Mouse (Mus musculus): ENCODE measurements around the gene Xlr5a.
A peak's percentile ranks its signal among the peaks of the same experiment; 100 is the strongest.
"Not testable (repeated sequence)": the region's sequence is repeated elsewhere in the genome, so short reads cannot be mapped to it uniquely, and the experiment has no call there.

Xlr5a gene

DNA sequence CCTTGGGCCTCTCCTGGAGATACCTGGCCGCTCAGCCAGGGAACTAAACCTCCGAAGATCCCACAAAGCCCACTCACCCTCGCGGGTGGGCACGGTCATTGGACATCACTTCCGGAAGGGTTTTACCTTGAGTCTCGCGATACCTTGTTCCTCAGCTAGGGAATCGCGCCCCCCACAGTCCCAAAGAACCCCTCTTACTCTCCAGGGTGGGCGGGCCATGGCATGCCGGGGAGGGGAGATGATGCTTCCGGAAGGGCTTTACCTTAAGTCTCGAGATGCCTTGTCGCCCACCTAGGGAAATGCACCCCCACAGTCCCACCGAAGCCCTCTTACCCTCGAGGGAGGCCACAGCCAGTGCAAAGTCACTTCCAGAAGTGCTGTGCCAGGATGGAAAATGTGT, at the start of gene Xlr5a, which contains the start of gene Xlr5c:
Gene Xlr5a (minus strand): TSS at position 101 of the 400 bp plus-strand sequence.
Gene Xlr5c (minus strand): TSS at position 101 of the 400 bp plus-strand sequence.
- DNase-seq, result not testable (repeated sequence)

DNA sequence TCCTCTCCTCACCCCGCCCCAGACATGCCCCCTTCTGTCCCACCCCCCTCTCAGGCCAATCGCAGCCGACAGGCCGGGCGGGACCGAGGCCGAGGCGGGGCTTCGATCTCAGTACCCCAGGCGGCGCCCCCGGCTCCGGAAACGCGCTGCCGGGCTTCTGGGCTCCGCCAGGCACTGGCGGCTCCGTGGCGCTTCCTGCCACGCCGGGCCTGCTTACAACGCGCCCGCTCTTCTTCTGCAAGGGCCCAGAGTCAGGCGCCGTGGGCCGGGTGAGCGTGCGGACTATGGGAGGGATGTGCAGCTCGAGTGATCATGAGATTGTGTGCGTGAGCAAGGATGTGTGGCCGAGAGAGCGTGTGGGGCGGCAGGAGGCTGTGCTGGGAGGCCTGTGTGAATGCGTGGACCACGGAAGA, 49.7 kb upstream of the Xlr5a start, which contains the start of gene Zfp275:
Gene Zfp275 (plus strand): TSS at position 139 of the 413 bp plus-strand sequence.
- peak; percentile 80 to 86 for DNase-seq

DNA sequence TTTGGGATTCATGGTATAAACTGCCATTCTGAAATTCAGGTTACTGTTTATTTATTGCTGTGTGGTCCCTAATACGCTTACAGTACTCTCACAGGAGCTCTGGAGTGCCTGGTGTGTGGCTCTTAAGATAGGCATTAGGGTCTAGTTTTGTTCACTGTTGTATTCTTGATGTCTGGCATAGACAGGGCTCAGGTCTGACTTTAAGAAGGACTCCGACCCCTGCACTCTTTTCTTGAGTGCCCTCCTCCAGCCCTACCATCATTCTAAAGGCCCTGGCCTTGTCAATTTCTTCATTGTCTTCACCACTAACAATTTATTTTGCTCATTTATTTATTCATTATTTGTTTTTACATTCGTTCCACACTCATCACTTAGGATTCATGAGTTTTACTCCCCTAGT, 49.3 kb upstream of the Xlr5a start:
- no peak for DNase-seq

DNA sequence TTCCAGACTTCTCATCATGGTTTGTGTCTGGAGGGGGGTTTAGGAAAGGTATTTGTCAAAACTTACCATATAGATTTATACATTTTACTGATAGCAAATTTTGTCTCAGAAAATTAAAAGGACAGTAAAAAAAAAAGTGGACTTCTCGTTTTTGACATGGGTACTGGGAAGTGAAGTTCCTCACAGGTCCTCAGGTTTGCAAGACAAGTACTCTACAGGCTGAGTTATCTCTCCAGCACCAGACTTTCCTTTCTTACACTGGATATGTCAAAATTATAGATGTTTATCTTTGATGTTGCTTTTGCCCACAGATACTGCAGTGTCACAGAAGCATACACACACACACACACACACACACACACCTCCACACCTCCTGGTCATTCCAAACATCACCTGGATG, 48.7 kb upstream of the Xlr5a start:
- DNase-seq, result no peak

DNA sequence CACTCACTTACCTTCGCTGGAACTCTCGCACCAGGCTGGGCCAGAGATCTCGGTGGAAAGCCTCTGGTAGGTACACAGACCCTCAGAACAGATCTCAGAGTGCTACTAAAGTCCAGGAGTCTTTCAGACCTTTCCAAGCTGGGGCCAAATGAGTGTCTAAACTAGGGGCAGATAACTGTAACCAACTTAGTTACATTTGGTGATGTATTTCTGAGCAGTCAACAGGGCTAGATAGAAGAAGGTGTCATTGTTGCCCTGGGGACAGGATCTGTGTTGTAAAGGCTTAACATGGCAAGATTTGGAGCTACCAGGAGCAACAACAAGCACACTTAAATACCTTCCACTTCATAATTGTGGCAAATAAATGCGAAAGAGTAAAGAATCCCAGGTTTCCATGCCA, 44.0 kb upstream of the Xlr5a start, which contains the start of gene Gm45015:
Gene Gm45015 (minus strand): TSS at position 101 of the 400 bp plus-strand sequence.
- no peak for DNase-seq

DNA sequence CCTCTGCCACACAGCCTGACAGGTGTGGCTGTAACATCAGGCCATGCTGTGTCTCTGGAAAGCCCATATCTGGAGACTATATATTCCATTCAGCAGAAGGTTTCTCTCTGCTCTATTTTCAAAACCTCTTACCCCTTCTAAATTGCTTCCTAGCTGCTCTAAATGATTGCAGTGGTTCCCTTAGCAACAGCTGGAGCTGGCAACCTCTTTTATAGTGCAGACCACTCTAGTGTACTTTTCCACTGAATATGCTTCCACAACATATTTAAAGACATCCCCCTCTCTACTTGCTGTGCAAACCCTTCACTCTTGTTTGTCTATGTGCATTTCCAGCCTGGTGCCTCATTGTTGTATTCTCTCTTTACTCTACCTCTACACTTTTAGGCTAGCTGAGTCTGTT, 40.8 kb upstream of the Xlr5a start:
- no peak for DNase-seq

DNA sequence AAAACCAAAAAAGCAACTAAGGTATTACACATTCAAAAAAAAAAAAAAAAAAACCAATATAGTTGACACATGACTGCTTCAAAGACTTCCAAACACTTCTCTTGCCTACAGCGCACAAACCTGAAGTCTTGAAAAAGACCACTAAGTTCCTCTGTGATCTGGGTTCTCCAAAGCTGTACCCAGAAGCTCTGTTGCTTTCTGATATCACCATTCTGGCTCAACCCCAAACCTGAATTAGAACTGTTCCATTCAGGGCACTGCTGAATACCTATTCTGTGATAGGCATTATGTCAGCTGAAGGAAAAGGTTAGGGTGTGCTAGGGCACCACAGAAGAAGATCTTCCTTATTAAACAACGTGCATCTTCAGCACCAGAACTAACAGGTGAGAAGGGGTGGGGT, 34.4 kb upstream of the Xlr5a start:
- DNase-seq, result no peak

DNA sequence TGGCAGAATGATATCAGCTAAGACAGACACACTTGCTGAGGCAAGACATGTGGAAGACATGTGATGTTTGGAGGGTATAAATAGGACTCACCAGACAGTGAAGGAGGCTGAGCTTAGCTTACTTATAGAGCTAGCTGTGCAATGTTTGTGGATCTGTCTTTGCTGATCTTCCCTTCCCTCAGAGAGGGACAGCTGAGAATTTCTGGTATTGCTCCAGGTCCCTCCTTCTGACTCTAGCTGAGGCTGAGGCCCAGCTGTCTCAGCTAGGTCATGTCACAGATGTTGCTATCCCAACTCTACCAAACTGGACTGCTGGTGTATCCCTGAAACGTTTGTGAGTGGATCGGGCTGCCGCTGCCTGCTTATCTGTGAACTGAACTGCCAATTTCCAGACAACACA, 28.3 kb upstream of the Xlr5a start:
- DNase-seq, result no peak

DNA sequence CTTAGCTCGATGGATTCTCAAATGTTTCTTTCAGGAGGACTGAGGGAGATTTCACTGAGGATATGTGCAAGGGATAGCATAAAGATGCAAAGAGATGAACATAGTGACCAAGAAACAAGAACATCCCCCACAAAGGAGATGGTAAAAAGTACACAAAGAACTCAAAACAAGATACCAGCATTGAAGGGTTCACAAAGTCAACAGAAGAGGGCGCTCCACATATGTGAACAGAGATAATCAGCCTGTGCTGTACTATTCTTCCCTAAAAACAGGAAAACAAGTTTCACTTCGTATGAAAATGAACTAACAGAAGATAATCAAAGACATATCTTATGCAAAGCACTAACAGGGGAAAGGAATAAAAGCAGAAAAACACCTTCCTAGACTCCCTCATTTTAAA, 19.7 kb upstream of the Xlr5a start:
- DNase-seq, result peak in 1 of 2 experiments; percentile 55

DNA sequence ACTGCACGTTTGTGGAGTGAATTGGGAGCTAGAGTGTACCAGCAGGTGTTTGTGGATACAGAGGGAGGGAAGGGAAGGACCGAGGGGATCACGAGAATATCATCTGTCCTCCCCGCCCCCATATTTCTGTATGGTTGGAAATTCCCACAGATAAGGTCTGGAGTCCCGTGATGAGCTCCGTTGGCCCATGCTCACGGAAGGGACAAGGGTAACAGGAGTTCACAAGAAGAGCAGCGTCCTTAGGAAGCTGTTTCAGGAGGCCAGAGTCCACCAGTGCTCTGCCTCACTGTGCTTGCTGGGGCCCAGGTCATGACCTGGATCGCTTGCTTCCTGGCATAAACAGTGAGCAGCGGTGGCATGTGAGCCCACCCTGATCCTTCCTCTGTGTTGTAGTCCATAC, 3.0 kb upstream of the Xlr5a start:
- not testable (repeated sequence) for DNase-seq

DNA sequence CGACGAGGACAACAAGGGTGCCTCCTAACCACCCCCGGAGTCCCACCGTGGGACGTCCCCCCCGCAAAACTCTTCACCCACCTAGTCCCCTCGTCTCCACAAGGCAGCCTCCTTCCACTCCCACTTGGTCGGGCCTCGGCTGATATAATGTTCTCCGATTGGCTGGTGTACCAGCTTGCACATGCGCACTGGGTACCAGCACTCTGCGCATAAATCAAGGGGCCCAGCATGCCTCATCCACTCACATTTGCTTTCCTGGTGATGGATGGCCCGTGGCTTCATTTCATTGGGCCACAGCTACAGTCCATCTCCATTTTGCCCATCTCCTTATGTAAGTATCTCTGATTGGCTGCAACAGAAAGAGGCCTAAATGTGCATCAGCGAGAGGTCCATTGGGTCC, 27.5 kb downstream of the Xlr5a start, which contains the start of gene Xlr3c:
Gene Xlr3c (minus strand): TSS at position 121 of the 400 bp plus-strand sequence.
- not testable (repeated sequence) for DNase-seq

DNA sequence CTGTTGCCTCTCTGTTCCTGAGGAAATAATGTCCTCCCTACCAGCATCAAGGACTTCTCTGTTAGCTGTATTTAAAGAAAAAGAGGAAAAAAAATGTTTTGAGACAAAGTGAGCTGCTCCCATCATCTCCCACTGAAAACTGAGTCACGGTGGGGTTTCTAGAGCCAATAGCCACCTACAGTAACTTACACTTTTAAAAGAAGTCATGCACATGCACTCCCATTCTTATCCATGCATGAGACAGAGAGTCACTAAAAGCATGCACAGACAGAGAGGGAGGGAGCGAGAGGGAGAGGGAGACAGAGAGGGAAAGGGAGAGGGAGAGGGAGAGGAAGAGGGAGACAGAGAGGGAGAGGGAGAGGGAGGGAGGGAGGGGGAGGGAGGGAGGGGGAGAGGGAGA, 30.3 kb downstream of the Xlr5a start:
- not testable (repeated sequence) for DNase-seq

DNA sequence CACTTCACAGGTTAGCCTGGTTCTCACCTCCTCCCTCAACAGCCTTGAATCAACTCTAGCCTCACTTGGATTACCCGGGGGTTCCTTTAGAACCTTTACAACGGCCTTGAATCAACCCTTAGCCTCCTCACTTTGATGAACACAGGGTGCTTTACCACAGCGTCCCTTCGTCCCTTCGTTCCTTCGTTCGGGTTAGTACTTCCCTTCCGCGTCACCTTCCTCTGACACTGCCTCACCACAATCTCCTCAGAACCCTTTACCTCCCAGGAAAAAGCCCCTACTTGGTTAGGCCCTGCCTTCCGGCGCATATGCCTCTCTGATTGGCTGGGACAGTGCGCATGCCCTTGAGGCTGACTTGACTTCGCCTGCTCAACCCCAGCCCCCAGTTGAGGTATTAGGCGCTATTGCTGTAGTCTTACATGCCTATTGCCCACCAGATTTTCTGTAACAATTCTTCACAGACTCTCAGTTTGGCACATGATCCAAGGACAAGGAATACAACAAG, 49.9 kb downstream of the Xlr5a start, which contains the start of gene Xlr4c:
Gene Xlr4c (minus strand): TSS at position 310 of the 505 bp plus-strand sequence.
- DNase-seq, result not testable (repeated sequence)

DNA sequence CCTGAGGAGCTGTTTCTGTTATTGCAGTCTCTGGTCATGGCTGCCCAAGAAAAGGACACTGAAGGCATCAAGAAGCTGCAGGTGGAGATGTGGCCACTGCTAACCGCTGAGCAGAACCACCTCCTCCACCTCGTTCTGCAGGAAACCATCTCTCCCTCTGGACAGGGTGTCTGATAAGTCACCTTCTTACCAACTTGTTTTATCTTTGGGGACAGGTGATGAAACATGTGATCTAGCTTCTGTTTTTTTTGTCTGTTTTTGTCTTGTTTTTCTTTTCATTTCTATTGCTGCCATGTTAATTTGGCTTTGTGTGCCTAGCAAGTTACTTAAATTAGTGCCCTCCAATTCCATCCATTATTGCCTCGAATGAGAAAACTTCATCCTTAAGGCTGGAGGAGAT, 63.5 kb downstream of the Xlr5a start:
- DNase-seq, result no peak

DNA sequence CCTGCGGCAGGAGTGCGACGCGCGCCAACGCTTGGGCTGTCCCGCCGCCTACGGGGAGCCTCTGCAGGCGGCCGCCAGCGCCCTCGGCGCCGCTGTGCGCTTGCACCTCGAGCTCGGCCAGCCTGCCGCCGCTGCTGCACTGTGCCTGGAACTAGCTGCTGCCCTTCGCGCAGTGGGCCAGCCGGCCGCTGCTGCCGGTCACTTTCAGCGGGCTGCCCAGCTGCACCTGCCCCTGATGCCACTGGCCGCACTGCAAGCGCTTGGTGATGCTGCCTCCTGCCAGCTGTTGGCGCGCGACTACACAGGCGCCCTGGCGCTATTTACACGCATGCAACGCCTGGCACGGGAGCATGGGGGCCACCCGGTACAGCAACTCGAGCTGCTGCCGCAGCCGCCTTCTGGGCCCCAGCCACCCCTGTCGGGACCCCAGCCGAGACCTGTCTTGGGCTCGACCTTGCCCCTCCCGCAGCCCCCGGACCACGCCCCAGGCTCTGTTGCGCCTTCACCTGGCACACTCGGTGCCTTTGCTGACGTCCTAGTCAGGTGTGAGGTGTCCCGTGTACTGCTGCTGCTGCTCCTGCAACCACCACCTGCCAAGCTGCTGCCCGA, 64.1 kb downstream of the Xlr5a start:
- peak in 1 of 2 experiments; percentile 71 for DNase-seq

DNA sequence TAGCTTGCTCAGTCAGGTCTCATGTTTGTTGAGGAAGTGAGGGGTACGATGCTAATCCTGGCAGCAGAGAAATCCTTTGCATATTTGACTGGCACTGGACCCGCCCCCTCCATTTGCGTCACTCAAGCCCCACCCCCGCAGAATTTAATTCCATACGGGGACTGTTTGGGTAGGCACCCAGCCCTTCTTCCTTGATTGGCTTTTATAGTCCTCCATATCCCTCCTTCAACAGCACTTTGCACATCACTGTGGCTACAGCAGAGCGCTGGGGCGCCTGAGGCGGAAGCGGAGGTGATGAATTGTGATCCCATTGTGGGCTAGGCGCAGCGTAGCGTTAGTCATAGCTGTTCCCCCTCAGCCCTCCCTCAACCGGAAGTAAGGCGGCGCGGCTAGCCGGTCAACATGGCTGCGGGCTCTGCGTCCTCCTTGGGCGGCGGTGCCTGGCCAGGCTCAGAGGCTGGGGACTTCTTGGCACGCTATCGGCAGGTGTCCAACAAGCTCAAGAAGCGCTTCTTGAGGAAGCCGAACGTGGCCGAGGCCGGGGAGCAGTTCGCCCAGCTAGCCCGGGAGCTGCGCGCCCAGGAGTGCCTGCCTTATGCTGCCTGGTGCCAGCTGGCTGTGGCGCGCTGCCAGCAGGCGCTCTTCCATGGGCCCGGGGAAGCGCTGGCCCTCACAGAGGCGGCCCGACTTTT, 64.7 kb downstream of the Xlr5a start, which contains the start of gene F8a:
Gene F8a (plus strand): TSS at position 378 of the 692 bp plus-strand sequence.
- peak; percentile 82 to 84 for DNase-seq

DNA sequence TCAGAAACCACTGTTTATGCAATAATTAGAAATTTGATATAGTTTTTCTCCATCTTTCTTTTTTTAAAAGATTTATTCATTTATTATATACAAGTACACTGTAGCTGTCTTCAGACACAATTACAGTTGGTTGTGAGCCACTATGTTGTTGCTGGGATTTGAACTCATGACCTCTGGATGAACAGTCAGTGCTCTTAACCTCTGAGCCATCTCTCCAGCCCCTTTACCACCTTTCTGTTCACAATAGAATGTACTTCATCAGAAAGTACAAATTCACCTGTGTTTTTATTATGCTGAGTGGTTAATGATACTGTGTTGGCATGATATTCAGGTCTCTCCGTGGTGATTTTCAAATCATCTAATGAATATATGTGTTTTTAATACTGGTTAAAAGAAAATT, 67.4 kb downstream of the Xlr5a start:
- no peak for DNase-seq

DNA sequence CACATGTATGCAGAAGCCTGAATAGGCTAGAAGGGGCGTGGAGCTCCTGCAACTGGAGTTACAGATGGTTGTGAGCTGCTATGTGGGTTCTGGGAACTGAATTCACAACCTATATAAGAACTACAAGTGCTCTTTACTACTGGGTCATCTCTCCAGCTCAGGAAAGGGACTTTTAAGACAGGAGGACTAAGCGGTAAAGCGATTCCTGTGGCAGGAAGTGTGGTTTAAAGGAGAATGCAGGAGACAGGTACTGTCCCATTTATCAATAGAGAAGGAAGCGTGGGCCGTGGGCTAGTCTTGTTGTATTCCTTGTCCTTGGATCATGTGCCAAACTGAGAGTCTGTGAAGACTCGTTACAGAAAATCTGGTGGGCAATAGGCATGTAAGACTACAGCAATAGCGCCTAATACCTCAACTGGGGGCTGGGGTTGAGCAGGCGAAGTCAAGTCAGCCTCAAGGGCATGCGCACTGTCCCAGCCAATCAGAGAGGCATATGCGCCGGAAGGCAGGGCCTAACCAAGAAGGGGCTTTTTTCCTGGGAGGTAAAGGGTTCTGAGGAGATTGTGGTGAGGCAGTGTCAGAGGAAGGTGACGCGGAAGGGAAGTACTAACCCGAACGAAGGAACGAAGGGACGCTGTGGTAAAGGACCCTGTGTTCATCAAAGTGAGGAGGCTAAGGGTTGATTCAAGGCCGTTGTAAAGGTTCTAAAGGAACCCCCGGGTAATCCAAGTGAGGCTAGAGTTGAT, 78.8 kb downstream of the Xlr5a start, which contains the start of gene Xlr4b:
Gene Xlr4b (plus strand): TSS at position 515 of the 746 bp plus-strand sequence.
- DNase-seq, result not testable (repeated sequence)

DNA sequence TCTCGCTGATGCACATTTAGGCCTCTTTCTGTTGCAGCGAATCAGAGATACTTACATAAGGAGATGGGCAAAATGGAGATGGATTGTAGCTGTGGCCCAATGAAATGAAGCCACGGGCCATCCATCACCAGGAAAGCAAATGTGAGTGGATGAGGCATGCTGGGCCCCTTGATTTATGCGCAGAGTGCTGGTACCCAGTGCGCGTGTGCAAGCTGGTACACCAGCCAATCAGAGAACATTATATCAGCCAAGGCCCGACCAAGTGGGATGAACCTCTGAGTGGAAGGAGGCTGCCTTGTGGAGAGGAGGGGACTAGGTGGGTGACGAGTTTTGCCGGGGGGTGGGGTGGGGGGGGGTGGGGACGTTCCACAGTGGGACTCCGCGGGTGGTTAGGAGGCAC, 100.8 kb downstream of the Xlr5a start, which contains the start of gene Xlr3b:
Gene Xlr3b (plus strand): TSS at position 274 of the 400 bp plus-strand sequence.
- DNase-seq, result peak in 1 of 2 experiments; percentile 29

DNA sequence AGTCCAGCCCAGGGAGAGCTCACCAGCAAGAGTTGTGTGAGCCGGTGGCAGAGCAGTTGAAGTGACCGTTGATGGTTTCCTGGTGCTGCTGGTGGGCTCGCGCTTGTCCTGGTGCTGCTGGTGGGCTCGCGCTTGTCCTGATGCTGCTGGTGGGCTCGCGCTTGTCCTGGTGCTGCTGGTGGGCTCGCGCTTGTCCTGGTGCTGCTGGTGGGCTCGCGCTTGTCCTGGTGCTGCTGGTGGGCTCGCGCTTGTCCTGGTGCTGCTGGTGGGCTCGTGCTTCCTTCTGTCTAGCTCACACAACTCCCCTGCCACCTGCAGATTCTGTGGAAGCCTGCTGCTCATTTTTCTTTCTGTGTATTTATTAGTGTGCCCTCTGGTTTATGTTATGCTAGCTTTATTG, 115.9 kb downstream of the Xlr5a start, which contains the start of gene Spin2d:
Gene Spin2d (minus strand): TSS at position 101 of the 400 bp plus-strand sequence.
- not testable (repeated sequence) for DNase-seq

DNA sequence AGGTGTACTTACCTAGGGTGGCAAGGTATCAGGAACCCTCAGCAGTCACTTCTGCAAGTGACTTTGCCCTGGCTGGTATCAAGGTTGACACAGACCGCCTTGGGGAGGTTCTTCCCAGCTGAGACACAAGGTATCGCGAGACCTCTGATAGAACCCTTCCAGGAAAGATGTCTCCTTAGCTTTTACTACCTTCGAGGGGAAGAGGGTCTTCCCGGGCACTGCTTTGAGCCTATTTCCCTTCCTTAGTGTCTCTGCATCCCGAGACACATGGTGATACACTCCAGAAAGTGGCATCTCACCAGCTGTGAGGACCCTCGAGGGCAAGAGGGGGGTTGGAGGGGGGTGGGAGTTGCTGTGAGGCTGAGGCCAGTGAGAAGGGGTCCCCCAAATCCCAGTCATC, 143.4 kb downstream of the Xlr5a start, which contains the start of gene DXBay18:
Gene DXBay18 (minus strand): TSS at position 101 of the 400 bp plus-strand sequence.
- not testable (repeated sequence) for DNase-seq

DNA sequence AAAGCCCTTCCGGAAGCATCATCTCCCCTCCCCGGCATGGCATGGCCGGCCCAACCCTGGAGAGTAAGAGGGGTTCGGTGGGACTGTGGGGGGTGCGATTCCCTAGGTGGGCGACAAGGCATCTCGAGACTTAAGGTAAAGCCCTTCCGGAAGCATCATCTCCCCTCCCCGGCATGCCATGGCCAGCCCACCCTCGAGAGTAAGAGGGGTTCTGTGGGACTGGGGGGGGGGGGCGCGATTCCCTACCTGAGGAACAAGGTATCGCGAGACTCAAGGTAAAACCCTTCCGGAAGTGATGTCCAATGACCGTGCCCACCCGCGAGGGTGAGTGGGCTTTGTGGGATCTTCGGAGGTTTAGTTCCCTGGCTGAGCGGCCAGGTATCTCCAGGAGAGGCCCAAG, 144.3 kb downstream of the Xlr5a start, which contains the start of gene Xlr5b:
Gene Xlr5b (plus strand): TSS at position 301 of the 400 bp plus-strand sequence.
- DNase-seq, result not testable (repeated sequence)

Data from cerebellum, postnatal 25 days (tissue).